Mouse (Mus musculus): ENCODE measurements around the gene Suox.

DNA sequence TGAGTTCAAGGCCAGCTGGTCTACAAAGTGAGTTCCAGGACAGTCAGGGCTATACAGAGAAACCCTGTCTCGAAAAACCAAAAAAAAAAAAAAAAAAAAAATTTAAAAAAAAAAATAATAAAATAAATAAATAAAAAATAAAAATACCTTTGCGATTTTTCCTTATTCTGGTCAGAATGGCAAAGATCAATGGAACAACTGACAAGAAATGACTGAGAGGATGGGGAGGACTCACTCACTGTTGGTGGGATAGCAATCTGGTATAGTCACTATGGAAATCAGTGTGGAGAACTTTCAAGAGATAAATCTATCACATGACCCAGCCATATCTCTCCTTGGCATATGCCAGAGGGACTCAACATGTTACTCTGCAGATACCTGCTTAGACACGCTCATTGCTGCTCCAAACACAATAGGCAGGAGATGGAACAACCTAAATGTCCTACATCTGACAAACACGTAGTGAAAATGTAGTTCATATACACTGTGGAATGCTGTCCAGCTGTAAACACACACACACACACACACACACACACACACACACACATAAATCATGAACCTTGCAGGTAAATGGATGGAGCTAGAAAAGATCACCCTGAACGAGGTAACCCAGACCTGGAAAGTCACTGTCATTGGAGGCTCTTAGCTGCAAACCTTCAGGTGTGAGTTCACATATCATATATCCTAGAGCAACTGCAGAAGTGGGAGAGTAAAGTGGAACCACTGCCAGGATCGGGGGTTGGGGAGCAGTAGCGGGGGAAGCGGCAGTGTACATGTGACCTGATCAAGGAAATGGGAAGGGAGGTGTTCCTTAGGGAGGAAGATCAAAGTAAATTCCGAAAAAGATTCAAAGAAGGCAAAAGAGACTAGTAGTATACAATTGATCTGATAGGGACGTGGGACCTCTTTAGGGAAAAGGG lies 46.2 kb downstream of the Suox start:
- TF ChIP-seq CTCF (IDR thresholded peaks at IDR 0.05; ENCODE audit: borderline replicate concordance, insufficient read depth, low read length) (no peak), POLR2A (IDR thresholded peaks at IDR 0.05; ENCODE audit: low read depth, low read length) (no peak)
